Mouse (Mus musculus) cerebellum, adult 9-10 months (tissue): ENCODE data around the gene Vmn2r24.
"Not testable (repeated sequence)": the region's sequence is repeated elsewhere in the genome, so short reads cannot be mapped to it uniquely, and the experiment has no call there.

Experiments
- DNase-seq: peaks from one replicate; pipeline ENCODE4 v3.0.0; 2022

Gene Vmn2r24

GRCm38 (mm10) chr6:123778579-123778978 lies at the start of gene Vmn2r24:
Gene Vmn2r24 (plus strand): TSS chr6:123778879.
- no peak for DNase-seq

GRCm38 (mm10) chr6:123770031-123770430 lies 8.6 kb upstream of the Vmn2r24 start:
- no peak for DNase-seq

GRCm38 (mm10) chr6:123784857-123785256 lies 6.2 kb downstream of the Vmn2r24 start:
- no peak for DNase-seq

GRCm38 (mm10) chr6:123793746-123794145 lies 15.1 kb downstream of the Vmn2r24 start:
- DNase-seq, result no peak

GRCm38 (mm10) chr6:123810291-123810690 lies 31.6 kb downstream of the Vmn2r24 start:
- not testable (repeated sequence) for DNase-seq

- no peak for DNase-seq
Measured at GRCm38 (mm10) chr6:123819951-123820350, 41.3 kb downstream of the Vmn2r24 start.

GRCm38 (mm10) chr6:123853363-123853762 lies 74.7 kb downstream of the Vmn2r24 start, which contains the start of gene Vmn2r25:
Gene Vmn2r25 (minus strand): TSS chr6:123853463.
- DNase-seq, result not testable (repeated sequence)
